Mouse (Mus musculus) ES-Bruce4 (cell line): ENCODE measurements at regions not wholly inside any gene's neighbourhood (a gene's known extent, or its start where the extent isn't known, plus 50 kb on each side); places are given as distances from the start of the nearest gene placed in this dataset.

Experiments used
- H3K27ac ChIP-seq: 2 replicates; pipeline ENCODE4 v1.5.1; 2012; ENCODE audit warnings: low read length, inconsistent platforms; ENCODE audit not compliant: insufficient read depth
- H3K27me3 ChIP-seq: 2 replicates; pipeline ENCODE4 v1.6.1; 2012; ENCODE audit warnings: mild to moderate bottlenecking, low read length, inconsistent platforms; ENCODE audit not compliant: control insufficient read depth, poor library complexity, insufficient read depth, severe bottlenecking
- H3K36me3 ChIP-seq: 2 replicates; pipeline ENCODE4 v1.6.1; 2012; ENCODE audit warnings: inconsistent platforms, mild to moderate bottlenecking, low read length, moderate library complexity; ENCODE audit not compliant: control insufficient read depth, poor library complexity, insufficient read depth, severe bottlenecking
- H3K4me1 ChIP-seq: one replicate; pipeline ENCODE4 v1.8.1; 2011; ENCODE audit warnings: low read length; ENCODE audit not compliant: control insufficient read depth, insufficient read depth
- H3K4me3 ChIP-seq: 2 replicates; pipeline ENCODE4 v1.5.1; 2011; ENCODE audit warnings: low read depth, mild to moderate bottlenecking, low read length
- H3K9ac ChIP-seq: 2 replicates; pipeline ENCODE4 v1.6.1; 2012; ENCODE audit warnings: low read depth, mild to moderate bottlenecking, inconsistent platforms; ENCODE audit not compliant: poor library complexity, severe bottlenecking
- H3K9me3 ChIP-seq: replicated peaks from 2 replicates; pipeline ENCODE4 v1.6.1; 2012; ENCODE audit warnings: mild to moderate bottlenecking, low read length, inconsistent platforms; ENCODE audit not compliant: control insufficient read depth, poor library complexity, insufficient read depth, severe bottlenecking
- CTCF ChIP-seq: IDR thresholded peaks from one replicate; pipeline ENCODE4 v1.8.1; 2011; ENCODE audit warnings: low read depth, low read length
- EP300 ChIP-seq: IDR thresholded peaks from 2 replicates; pipeline ENCODE4 v1.6.1; 2011; ENCODE audit warnings: low read depth, low read length; ENCODE audit not compliant: insufficient read depth
- POLR2A ChIP-seq: IDR thresholded peaks from one replicate; pipeline ENCODE4 v1.8.1; 2011; ENCODE audit warnings: low read length; ENCODE audit not compliant: insufficient read depth

GRCm38 (mm10) chr7:134436917-134437316 is 51.5 kb upstream of the D7Ertd443e start:
- H3K27me3 ChIP-seq = no peaks in the 10 kb centered on the region
- no peak overlapping the region for H3K27ac ChIP-seq
- H3K4me1 ChIP-seq = no peaks in the 10 kb centered on the region
- no peak overlapping the region for H3K9ac ChIP-seq
- TF ChIP-seq POLR2A (no peak), EP300 (no peak), CTCF (no peak)
- H3K9me3 ChIP-seq = no peaks in the 10 kb centered on the region
- H3K4me3 ChIP-seq = no peak overlapping the region
- no peaks in the 10 kb centered on the region for H3K36me3 ChIP-seq

- no peaks in the 10 kb centered on the region for H3K4me1 ChIP-seq
- H3K9me3 ChIP-seq = no peaks in the 10 kb centered on the region
- H3K9ac ChIP-seq = no peak overlapping the region
- H3K27me3 ChIP-seq = no peaks in the 10 kb centered on the region
- TF ChIP-seq EP300 = no peak
- no peak for TF ChIP-seq POLR2A
- no peak for TF ChIP-seq CTCF
- H3K36me3 ChIP-seq = no peaks in the 10 kb centered on the region
- no peak overlapping the region for H3K27ac ChIP-seq
- H3K4me3 ChIP-seq = no peak overlapping the region
Measured at GRCm38 (mm10) chr7:134439281-134439680, 53.8 kb upstream of the D7Ertd443e start.

GRCm38 (mm10) chr7:134445008-134445806 is 59.7 kb upstream of the D7Ertd443e start:
- no peak overlapping the region for H3K9ac ChIP-seq
- no peak for TF ChIP-seq CTCF
- TF ChIP-seq POLR2A = no peak
- TF ChIP-seq EP300 = no peak

GRCm38 (mm10) chr7:134447648-134448202 is 62.3 kb upstream of the D7Ertd443e start:
- Histone ChIP-seq H3K9me3 (no peaks in the 10 kb centered on the region), H3K9ac (no peak overlapping the region), H3K36me3 (no peaks in the 10 kb centered on the region), H3K4me1 (no peaks in the 10 kb centered on the region), H3K27ac (no peak overlapping the region), H3K4me3 (no peak overlapping the region), H3K27me3 (no peaks in the 10 kb centered on the region)
- TF ChIP-seq CTCF (no peak), EP300 (no peak), POLR2A (no peak)

More at GRCm38 (mm10) chr7:134445008-134445806, 59.7 kb upstream of the D7Ertd443e start:
- H3K4me3 ChIP-seq = no peak overlapping the region
- H3K9me3 ChIP-seq = no peaks in the 10 kb centered on the region
- H3K27ac ChIP-seq = no peak overlapping the region
- no peaks in the 10 kb centered on the region for H3K36me3 ChIP-seq
- no peaks in the 10 kb centered on the region for H3K27me3 ChIP-seq
- no peaks in the 10 kb centered on the region for H3K4me1 ChIP-seq

- H3K27ac ChIP-seq = no peak overlapping the region
- H3K27me3 ChIP-seq = no peaks in the 10 kb centered on the region
- H3K9me3 ChIP-seq = no peaks in the 10 kb centered on the region
- H3K9ac ChIP-seq = no peak overlapping the region
- H3K4me3 ChIP-seq = no peak overlapping the region
- no peaks in the 10 kb centered on the region for H3K4me1 ChIP-seq
- TF ChIP-seq POLR2A (no peak), EP300 (no peak), CTCF (no peak)
- no peaks in the 10 kb centered on the region for H3K36me3 ChIP-seq
Measured at GRCm38 (mm10) chr7:134448831-134449230, 63.4 kb upstream of the D7Ertd443e start.

GRCm38 (mm10) chr7:134462677-134463076 is 77.2 kb upstream of the D7Ertd443e start:
- Histone ChIP-seq H3K9ac (no peak overlapping the region), H3K9me3 (no peaks in the 10 kb centered on the region), H3K4me3 (no peak overlapping the region), H3K27ac (no peak overlapping the region), H3K36me3 (no peaks in the 10 kb centered on the region), H3K27me3 (no peaks in the 10 kb centered on the region; the same call in 1 of the 2 replicates), H3K4me1 (no peaks in the 10 kb centered on the region)
- TF ChIP-seq CTCF = no peak
- TF ChIP-seq EP300 = no peak
- no peak for TF ChIP-seq POLR2A
